Mouse (Mus musculus) cerebellum, adult 11-12 months (tissue): Measurements from ENCODE around the gene Lgmn.

Experiments
- DNase-seq: peaks from one replicate; pipeline ENCODE4 v3.0.0; 2022

Lgmn gene

GRCm38 (mm10) chr12:102439632-102440023 lies at the start of gene Lgmn:
Lgmn (minus strand) TSS chr12:102439813.
- DNase-seq, result peak; percentile 99

DNA sequence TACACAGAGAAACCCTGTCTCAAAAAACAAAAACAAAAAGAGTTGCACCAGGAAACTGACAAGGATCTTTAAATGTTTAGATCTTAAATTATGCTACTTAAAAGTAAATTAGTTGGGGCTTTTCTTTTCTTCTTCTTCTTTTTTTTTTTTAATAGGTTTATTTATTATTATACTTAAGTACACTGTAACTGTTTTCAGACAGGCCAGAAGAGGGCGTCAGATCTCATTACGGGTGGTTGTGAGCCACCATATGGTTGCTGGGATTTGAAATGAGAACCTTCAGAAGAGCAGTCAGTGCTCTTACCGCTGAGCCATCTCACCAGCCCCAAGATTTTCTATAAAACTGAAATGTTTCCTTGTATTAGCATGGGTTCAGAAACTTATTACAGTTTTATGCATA lies 45.3 kb upstream of the Lgmn start:
- no peak for DNase-seq

GRCm38 (mm10) chr12:102480481-102480880 lies 40.9 kb upstream of the Lgmn start:
- DNase-seq, result no peak

- no peak for DNase-seq
Measured at GRCm38 (mm10) chr12:102474411-102474810, 34.8 kb upstream of the Lgmn start.

GRCm38 (mm10) chr12:102468894-102469764 lies 29.5 kb upstream of the Lgmn start, which contains the start of gene Golga5:
Golga5 (plus strand) TSS chr12:102469135.
- DNase-seq, result peak; percentile 98

GRCm38 (mm10) chr12:102468136-102468535 lies 28.5 kb upstream of the Lgmn start:
- DNase-seq, result peak; percentile 32

- DNase-seq, result no peak
Measured at GRCm38 (mm10) chr12:102464650-102465049, 25.0 kb upstream of the Lgmn start.

- no peak for DNase-seq
Measured at GRCm38 (mm10) chr12:102461177-102461576, 21.6 kb upstream of the Lgmn start.

- DNase-seq, result no peak
Measured at GRCm38 (mm10) chr12:102460014-102460413, 20.4 kb upstream of the Lgmn start.

DNA sequence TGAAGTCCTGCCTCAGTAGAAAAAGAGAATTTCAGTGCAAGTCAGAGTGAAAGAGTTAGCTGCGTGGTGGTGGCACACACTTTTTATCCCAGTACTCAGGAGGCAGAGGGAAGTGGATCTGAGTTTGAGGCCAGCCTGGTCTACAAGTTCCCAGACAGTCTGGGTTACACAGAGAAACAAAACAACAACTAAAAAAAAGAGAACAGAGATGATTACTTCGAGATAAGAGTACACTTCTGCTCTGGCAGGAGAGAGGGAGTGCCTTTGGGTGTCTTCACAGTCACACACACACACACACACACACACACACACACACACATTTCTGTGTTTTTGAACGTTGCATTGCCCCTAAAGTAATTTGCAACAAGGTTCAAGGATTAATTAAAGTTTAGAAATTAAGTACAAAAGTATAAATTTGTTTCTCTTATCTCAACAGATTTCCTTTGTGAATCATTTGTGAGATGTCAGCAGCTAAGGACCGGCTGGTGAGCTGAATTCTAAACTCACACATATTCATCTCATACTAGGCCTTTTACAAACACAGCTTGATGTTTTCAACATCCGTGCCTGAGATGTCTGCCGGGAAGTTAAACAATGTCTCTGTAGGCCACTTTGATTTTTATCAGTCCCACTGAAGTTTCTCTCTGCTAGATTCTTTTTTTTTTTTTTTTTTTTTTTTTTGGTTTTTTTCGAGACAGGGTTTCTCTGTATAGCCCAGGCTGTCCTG lies 17.0 kb upstream of the Lgmn start:
- DNase-seq, result no peak

GRCm38 (mm10) chr12:102453581-102453980 lies 14.0 kb upstream of the Lgmn start:
- no peak for DNase-seq

DNA sequence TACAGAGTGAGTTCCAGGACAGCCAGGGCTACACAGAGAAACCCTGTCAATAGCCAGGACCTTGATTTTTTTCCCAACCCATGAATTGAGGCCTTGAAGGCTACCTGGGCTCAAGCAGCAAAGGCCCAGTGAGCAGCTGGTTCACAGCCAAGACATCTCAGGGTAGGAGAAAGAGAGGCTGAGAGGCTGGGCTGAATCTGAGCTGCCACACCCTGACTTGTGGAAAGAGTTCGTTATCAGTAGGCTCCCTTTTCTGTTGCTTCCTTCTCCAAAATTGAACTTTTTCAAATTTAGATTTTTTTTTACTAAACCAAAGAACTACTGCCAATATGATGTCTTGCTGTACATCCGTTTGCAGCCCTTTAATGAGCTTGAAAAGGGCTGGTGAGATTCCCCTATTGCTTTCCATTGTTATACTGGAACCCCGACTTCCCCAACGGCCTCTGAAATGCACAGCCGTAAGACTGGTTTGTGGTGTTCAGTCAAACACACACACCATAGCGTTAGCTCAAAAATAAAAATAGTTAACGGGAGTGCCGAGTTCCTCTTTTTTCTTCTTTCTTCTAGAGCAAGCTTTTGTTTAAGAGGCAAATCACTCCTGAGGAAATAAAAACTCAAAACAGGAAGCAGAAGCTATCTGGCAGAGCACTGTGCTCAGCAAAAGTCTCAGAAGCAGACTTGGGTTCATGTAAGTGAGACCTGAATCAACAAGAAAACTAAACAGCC lies 11.7 kb upstream of the Lgmn start:
- no peak for DNase-seq

GRCm38 (mm10) chr12:102450437-102450836 lies 10.8 kb upstream of the Lgmn start:
- no peak for DNase-seq

DNA sequence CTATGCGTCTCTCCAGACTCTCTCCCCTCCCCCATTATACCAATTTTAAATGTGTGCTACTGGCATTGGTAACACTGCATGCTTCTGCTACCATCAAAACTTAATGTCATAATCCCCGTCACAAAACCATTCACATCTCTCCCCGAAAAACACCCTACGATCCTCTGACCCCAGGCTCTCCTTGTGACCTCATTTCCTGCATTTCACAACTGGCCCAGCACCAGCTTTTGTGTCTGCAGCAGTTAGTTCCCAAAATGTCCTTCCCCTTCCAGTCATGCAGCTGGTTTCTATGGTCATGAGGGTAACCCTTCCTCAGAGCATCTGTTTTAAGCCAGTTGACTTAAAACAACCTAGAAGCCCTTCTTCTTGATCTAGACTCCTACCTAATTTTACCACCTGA lies 5.8 kb upstream of the Lgmn start:
- DNase-seq, result no peak

- DNase-seq, result no peak
Measured at GRCm38 (mm10) chr12:102443676-102444075, 4.1 kb upstream of the Lgmn start.

DNA sequence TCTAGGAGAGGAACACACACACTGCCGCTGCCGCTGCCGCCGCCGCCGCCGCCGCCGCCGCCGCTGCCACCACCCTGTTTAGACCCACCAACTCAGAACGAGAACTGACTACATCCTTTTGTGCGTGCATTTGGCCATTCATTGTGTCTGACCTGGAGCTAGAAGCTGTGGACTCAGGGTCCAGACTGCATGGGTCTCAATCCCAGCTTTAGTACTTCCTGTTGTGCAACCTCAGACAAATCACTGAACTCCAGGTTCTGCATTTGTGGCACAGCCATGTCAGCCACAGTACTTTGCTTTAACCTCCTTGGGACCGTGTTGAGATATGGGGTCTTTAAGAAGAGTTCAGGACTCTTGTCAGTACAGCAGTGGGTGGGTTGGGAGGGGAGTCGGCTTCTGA lies 3.0 kb upstream of the Lgmn start:
- no peak for DNase-seq

DNA sequence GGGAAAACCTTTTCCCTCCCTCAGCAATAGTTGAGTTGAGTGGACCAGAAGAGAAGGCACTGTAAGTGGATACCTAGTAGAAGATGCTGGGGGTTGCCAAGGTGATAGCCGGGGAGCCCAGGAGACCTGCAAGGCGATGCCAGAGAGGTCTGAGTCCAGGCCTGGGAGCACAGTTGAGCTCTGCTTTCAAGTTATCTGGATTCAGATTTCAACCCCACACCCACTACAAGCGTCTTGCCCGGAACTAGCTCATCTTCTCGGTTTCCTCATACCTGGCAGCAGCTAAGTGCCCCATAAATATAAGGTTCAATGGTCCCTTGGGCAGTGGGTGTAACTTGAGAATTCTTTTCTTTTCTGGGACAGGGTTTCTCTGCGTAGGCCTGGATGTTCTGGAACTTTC lies 1.5 kb upstream of the Lgmn start:
- DNase-seq, result no peak

- DNase-seq, result no peak
Measured at GRCm38 (mm10) chr12:102440551-102440950, 938 bp upstream of the Lgmn start.

- DNase-seq, result no peak
Measured at GRCm38 (mm10) chr12:102438983-102439631, 506 bp downstream of the Lgmn start.

DNA sequence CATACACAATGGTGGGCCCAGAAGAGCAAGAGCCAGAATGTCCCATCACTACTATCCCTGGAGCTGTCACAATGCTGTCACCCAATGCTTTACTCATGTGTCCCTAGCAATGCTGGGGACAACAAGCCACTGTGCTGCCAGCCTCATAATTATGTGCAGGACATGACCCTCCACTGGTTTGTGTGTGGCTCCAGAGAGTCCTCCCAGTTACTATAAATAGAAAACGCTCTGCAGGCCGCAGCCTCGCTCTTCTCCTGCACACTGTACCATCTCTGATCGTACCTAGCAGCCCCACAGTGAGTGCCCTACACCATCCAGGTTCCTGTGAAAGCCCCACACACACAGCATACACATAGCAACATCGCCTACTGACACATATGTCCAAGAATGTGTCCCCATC lies 1.7 kb downstream of the Lgmn start:
- DNase-seq, result no peak

- DNase-seq, result no peak
Measured at GRCm38 (mm10) chr12:102436939-102437526, 2.6 kb downstream of the Lgmn start.

DNA sequence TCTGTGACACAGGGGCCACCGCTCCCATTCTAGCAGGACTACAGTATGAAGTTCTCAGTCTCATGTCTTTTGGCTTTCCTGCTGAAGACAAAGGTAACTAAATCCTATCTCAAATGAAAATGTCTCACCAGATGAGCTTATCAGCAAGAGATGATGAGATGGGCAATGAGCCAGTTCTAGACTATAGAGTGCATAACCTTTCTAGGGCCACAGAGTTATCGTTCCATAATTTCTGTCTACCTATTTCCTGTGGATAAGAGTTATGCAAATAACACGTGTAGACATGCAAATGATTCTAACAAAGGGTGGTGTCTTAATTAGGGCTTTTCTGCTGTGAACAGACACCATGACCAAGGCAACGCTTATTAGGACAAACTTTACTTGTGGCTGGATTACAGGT lies 5.5 kb downstream of the Lgmn start:
- no peak for DNase-seq

- DNase-seq, result no peak
Measured at GRCm38 (mm10) chr12:102432238-102432637, 7.4 kb downstream of the Lgmn start.
